Mouse (Mus musculus): Measurements from ENCODE around the gene Slit3.

Gene Slit3

DNA sequence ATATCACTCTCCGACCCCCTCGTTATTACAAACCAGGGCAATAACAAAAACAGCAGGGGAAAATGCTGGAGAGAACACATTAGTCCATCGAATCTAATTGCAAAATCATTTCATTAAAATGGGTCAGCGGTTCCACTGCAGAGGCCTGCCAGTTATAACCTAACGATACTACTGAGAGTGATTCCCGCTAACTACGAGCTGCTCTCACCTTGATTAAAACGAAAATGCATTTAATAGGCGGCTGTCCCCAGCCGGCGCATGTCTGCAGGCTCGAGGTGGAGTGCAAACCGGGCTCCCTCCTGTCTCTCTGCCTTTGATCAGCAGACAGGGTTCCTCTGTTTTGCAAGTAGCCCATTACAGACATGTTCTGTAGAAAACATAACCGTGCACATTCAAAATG lies 498.4 kb downstream of the Slit3 start:
- no peak for DNase-seq (ENCODE audit: low read depth, low spot score)

DNA sequence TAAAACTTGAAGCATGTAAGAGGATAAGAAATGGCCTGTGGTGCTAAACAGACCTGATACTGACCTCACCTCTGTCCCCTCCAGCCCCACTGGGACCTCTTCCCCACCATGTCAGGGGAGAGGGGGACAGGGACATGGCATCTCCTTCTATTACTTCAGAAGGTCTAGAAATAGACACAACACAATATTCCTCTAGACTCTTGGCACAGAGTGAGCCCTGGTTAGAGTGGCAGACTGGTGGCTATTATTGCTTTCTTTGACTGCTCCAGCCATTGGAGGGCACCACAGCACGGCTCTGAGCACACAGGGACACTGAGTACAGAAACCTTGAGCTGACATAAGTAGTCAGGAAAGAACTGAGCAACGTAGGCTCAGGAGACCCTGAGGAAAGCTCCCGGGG lies 501.7 kb downstream of the Slit3 start:
- DNase-seq (ENCODE audit: low read depth, low spot score) = no peak

DNA sequence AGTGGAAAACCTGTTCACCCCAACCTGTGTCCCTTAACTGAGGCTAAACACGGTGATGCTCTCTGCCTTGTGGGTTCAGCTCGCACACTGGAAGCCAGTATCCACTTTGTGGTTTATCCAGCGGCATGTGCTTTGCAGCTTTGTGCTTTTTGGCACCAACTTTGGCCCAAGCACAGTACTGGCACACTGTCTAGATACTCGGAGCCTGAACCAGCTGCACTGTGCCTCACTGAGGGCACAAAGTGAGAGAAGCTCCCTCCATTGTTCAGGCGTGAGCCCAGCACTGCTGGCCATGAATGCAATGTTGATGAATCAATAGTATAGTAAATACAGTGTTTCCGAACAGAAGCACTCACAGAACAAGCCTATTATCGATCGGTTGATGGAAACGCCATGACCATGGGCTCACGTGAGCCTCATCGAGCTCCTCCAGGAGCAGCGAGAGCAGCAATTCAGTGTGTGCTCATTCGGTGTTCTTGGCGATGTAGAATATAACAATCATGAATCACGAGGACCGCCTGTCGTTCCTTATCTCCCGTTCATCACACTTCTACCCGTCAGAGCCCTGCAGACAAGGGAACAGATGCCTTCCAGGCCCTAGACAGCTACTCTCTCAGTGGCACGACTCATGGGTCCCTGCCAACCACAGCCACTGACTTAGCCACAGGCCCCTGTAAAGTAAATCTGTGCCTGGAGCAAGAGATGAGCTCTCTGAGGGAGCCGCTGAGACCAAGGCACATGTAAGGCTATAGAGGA lies 503.7 kb downstream of the Slit3 start:
- no peak for DNase-seq (ENCODE audit: low read depth, low spot score)

DNA sequence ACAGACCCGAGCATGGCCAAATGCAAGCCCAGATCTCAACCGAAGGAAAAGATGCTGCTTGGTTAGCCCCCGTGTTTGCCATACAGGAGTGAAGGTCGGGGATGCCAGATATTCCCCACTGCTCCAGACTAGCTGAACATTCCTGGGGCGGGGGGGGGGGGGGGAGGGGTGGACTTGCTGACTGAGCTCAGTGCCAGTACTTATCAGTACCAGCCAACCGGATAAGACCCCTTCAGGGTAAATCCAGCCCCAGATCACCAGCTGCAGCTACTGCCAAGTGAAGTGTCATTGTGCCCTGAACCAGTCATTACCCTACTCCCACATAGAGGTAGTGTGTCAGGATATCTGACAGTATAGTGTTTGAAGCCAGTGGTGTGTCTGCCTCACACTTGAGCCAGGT lies 504.6 kb downstream of the Slit3 start:
- no peak for DNase-seq (ENCODE audit: low read depth, low spot score)

DNA sequence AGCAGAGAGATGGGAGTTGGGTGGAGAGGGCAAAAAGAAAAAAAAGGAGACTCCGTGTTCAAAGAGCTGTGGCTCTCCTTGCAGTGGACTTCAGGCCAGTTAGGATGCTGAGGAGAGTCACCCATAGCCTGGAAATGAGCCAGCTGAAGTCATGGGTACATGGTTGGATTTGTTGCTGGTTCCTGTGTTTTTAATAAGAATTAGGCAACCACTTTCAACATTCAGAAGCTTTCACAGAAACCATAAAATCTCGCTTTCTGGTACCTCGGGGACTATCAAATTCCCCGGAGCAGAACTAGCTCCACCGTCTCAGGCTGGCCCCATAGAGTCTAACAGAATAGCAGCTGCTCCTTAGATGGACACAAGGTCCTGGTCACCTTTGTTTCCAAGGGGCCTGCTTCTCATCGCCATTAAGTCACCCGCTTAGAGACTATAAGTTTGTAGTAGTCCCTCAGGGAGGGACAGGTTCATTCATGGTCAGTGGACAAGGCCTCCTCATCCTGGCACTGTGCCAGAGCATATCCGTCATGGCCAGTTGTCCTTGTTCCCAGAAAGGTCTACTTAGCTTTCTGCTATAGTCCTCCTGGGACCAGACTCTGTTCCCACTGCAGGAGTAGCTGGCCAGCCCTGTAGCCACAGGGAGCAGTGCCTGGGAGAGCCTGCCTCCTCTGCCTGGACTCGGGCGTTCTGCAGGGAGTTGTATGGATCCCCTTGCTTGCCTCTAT lies 505.3 kb downstream of the Slit3 start:
- DNase-seq (ENCODE audit: low read depth, low spot score) = no peak

DNA sequence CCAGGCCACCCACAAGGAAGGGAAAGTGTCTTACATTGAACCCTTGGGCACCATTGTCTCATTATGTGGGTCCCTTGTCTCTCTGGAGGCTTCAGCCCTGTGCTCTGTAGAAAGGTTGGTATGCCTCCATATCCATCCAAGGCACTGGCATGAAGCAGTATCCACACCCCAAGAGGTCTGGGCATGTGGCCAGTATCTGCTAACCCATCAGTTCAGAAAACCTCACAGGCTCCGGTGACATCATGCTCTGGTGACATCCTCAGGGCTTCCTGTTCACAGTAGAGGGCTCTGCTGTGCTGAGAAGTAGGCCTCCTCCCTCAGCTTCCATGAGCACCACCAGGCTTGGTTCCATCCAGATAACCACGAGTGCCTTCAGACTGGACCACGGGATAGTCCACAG lies 506.8 kb downstream of the Slit3 start:
- DNase-seq (ENCODE audit: low read depth, low spot score) = no peak

DNA sequence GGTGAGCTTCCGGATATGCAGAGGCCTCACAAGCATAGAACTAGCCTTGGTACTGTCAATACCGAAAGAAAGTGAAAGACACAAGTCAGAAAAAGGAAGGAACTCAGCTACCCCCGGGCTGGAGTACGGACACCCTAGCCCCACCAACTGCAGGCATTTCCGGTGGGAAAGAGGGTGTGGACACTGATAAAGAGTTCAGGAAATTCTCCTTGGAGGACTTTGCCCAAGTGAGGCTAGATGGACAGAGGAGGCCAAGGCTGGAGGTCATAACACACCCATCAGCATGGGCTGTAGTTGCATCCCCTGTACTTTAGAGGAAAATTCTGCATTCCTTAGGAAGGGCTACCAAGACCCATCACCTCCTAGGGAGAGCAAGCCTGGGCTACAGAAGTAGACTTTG lies 511.2 kb downstream of the Slit3 start:
- DNase-seq (ENCODE audit: low read depth, low spot score) = no peak

DNA sequence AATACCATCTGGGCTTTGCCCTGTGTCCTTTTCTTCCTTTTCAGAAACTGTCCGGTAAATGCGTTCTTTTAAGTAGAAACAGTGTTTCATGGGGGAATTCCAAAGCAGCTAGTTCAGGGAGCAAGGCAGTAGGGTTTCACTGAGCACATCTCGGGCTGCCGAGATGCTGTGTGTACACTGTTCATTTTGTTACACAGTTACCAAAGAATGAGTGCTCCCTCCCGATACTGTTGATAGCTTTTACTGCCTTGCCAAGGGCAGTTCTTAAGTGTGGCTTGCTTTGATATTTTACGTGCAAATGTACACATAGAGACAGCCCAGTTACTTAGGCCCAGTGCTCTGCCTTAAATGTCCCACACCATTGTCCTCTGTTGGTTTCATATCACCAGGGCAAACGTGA lies 516.1 kb downstream of the Slit3 start:
- no peak for DNase-seq (ENCODE audit: low read depth, low spot score)

DNA sequence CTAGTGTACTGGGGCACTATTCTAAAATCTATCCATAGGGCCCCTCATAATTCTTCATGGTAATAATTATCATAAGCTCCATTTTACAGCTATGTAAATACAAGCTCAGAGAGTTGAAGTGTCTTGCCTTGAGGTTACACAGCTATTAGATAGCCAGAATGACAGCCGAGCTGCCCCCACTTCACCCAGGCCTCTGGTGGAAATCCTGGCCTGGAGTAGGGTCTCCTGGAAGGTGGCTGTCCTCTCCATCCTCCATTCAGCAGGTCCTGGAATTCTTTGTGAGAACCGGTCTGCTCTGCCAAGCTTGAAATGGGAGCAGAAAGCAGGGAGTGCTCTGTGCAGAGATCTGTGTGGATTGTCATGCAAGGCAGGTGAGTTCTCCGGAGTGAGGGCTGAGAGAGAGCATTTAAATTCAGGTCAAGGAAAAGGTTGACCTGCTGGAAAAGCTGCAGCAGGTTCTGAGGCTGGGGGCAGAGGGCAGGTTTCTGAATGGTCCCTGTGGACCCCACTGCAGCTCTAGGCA lies 517.9 kb downstream of the Slit3 start:
- DNase-seq (ENCODE audit: low read depth, low spot score) = peak; percentile 26

DNA sequence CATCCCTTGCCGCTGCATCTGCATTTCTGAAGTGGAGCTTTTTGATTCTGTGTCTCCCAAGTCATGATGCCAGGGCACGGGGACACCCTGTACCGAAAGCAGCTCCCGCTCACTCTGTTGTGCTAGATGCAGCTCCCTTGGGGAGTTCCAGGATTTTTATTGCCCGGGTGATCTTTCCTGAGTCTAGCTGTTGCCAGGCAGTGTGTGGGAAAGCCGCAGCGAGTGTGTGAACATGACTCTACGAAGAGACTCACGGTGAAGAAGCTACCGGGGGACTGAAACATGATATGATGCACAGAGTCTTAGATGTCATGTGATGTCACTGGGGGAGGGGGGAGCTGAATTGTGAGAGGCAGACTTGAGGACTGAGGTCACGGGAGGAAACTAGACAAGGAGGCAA lies 518.4 kb downstream of the Slit3 start:
- peak; percentile 27 for DNase-seq (ENCODE audit: low read depth, low spot score)

DNA sequence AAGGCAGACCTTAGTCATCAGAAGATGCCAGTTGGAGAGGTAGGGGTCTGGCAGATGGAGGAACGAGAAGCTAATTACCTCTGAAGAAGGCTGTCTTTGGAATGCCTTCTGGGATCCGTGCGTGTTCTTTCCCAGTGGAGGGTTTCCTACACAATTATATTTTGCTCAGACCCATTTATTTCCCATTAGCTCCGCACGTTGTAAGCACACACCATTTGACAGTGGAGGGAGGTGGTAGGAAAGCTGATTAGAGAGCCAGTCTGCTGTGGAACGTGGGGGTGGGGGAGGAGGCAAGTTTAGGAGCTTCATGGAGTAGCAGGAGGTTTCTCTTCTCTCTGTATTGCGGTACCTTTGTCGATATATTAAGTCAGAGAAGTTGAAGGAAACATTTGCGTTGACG lies 530.3 kb downstream of the Slit3 start:
- DNase-seq (ENCODE audit: low read depth, low spot score) = no peak

DNA sequence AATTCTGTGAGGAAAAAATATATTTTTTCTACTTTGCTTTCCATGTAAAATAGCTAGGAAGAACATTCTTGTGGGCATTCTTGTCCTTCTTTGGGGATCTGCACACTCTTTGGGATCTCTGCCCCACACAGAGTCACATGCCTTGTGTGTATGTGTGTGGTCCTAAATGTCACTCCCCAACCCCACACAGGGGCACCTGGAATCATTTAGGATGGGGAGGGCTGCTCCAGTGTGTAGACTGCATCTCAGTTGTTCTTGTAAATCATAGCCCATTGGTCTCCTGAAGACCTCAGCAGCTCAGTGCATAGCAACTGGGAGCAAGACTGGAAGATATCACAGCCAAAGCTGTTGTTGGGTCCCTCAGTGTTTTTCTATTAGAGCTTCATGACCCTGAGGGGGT lies 534.8 kb downstream of the Slit3 start:
- DNase-seq (ENCODE audit: low read depth, low spot score) = no peak

DNA sequence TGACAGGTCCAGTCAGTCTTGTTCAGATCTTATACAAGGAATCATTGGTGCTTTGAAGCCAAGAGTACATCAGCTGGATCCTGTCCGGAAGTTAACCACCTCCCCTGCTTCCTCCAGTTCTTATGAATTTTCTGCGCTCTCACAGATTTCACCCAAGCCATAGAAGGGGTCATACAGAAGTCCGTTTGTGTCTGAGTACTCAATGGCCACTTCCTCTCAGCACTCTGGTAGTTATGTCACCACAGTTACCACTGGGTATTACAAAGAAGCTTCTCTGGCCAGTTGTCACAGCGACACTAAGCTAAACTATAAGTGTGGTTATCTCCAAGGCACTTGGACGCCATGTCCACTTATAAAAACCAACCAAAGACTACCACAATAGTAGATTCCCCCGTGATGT lies 536.6 kb downstream of the Slit3 start:
- DNase-seq (ENCODE audit: low read depth, low spot score) = no peak

DNA sequence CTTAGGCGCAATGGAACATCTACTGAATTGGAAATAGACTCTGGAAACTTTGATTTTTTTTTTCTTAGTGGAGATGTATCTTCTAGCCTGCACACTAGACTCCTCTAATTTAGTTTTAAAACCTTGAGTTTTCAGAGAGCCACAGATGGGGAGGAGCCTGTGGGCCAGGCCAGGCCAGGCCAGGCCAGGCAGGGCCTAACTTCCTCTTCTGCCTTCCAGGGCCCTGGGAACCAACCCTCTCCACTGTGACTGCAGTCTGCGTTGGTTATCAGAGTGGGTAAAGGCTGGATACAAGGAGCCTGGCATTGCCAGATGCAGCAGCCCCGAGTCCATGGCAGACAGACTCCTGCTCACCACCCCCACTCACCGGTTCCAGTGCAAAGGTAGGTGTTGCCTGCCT lies 539.9 kb downstream of the Slit3 start:
- no peak for DNase-seq (ENCODE audit: low read depth, low spot score)

DNA sequence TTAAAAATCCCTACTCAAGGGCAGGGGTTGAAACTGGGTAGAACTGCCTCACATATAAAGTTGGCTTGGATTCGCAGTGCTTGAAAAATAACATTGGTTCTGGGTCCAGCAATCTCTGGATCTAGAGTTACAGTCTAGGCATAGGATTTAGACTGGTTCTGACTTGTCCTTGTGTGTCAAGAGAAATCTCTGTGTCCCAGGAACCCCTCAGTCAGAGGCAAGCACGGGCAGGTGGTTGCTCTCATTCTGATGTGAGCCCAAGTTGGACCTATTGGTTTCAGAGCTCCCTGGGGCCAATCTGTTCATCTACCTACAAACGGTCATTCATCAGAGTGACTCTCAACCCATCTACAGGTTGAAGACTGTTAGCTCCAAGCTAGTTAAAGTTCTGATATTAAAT lies 541.9 kb downstream of the Slit3 start:
- no peak for DNase-seq (ENCODE audit: low read depth, low spot score)

DNA sequence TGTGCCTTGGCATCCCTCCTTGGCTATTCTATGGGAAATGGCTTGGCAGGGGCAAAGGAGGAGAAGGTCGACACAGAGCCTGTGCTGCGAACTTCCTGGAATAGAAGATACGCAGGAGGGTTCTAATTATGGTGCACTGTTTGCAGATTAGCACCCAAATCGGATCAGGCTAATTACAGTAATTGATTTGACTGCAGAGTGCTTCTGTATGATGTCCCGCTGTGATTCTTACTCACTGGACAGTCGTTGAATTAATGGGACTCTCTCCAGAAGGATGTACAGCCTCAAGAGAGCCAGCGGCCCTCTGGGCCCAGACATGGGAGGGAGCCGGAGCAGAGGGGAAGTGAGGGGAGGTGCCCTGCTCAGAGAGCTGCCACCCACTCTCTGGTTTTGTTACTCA lies 542.6 kb downstream of the Slit3 start:
- no peak for DNase-seq (ENCODE audit: low read depth, low spot score)

DNA sequence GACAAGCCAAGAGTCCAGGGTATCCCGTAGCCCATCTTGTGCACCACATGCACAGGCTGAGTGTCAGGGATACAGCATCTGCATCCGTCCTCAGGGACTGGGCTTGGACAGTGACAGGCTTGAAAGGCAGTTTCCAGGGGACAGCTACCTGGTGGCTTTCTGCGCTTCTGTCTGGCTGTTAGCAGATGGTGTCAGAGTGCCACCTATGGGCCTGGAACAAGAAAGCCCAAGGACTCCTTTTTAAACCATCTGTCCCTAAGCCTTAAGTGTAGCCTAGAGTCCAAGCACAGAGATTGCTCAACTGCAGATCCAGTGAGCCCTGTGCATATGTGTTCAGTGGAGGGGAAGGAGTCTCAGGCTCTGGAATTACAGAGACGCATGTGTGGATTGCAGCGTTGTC lies 544.0 kb downstream of the Slit3 start:
- peak; percentile 34 for DNase-seq (ENCODE audit: low read depth, low spot score)

DNA sequence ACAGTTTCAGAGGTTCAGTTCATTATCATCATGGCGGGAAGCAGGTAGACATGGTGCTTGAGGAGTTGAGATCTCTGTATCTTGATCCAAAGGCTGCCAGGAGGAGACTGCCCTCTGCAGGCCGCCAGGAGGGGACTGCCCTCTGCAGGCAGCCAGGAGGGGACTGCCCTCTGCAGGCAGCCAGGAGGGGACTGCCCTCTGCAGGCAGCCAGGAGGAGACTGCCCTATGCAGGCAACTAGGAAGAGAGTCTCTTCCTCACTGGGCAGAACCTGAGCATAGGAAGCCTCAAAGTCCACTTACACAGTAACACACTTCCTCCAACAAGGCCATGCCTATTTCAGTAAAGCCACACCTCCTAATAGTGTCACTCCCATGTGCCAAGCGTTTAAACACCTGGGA lies 546.4 kb downstream of the Slit3 start:
- peak; percentile 26 for DNase-seq (ENCODE audit: low read depth, low spot score)

DNA sequence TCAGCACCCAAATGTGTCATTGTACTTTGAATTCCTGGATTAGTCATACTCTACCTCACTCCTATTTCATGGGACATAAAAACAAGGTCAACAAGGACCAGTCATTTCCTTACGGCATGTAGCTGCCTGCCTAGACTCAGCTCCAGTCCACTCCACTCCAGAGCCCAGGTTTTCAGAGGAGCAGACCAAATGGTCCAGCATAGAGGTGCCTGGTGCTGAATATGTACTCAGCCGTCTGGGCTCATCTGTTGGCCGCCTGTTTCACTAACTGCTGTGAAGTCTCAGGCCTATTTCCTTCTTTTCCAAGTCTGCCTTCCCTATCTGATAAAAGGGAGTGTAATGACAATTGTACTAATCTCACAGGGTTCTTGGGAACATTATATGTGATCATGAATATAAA lies 547.1 kb downstream of the Slit3 start:
- no peak for DNase-seq (ENCODE audit: low read depth, low spot score)

DNA sequence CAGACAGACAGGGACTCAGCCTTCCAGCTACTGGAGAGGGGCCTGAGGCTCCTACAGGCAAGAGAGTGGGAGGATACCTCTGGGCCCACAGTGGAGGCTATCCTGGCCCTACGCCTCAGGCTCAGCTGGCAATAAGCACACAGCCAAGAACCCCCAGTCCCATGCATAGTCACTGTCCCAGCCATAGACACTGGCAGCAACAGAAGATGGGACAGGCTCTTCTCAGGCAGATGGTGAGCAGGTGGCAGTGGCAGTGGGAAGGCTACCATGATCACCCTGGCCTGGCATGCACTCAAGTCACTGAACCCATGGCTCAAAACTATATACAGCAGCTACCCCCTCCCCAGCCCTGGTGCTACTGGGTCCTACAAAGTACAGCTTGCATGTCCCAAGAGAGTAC lies 547.7 kb downstream of the Slit3 start:
- DNase-seq (ENCODE audit: low read depth, low spot score) = no peak

DNA sequence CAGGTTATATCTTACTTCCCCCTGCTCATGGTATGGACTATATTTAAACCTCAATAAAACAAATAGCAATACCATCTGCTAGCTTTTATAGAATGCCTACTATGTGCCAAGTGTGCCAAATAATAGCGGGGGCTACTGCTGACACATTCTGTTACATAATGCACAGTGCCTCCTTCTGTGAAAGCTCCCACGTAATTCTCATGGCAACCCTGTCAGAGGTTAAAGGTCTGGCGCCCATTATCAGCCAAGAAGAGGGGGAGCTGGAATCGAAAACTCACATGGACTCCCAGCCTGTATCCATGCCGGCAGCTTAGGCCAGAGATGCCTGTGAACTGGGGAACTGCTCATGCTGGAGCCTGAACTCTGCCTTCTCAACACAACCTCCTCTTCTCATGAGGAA lies 548.5 kb downstream of the Slit3 start:
- DNase-seq (ENCODE audit: low read depth, low spot score) = no peak

DNA sequence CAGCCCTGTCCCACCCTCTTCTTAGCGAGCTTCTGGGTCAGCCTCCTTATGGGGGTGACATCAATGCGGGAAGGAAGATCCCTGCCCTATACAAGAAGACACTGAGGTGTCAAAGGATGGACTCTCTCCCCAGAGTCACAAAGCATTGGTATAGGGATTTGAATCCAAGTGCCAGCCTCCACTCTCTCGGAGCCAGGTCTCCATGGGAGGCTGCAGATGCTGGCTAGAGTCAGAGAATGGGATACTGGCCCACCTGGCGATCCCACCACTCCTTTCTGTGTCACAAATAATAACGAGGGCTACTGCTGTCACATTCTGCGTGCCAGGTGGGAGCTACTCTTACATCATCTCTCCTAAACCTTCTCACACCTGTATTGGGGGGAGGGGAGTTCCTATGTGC lies 549.2 kb downstream of the Slit3 start:
- DNase-seq (ENCODE audit: low read depth, low spot score) = no peak

DNA sequence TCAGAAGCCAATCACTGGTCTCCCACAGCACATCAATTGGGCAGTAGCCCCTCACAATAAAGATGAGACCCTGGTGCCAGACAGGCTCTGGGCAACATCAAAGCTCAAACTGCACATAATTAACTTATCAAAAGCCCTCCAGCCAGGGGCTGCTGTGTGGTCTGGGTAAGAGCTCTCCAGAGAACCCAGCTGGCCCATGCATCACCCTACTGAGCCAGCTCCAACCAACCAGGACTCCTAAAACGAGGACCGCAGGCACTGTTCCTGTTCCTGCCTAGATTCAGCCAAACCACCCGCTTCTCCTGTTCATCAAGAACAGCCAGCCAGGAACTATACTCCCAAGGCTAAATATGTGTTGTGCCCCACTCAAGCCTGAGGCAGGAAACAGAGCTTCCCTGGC lies 549.7 kb downstream of the Slit3 start:
- no peak for DNase-seq (ENCODE audit: low read depth, low spot score)

All from R1 (cell line).